Mouse (Mus musculus) T-cell, adult 2 months (primary cell): Measurements from ENCODE around the gene Synj1.

ENCODE experiments used
- DNase-seq: peaks from one replicate; pipeline ENCODE4 v3.0.0; 2022; ENCODE audit warnings: low spot score

Gene Synj1

GRCm38 (mm10) chr16:91011021-91011683, at the start of gene Synj1:
Gene Synj1 (minus strand): TSS chr16:91011308.
- DNase-seq, result peak; percentile 88

- DNase-seq, result no peak
These were observed 46.6 kb upstream of the Synj1 start for GRCm38 (mm10) chr16:91057741-91058140.

- peak; percentile 44 for DNase-seq
These were observed 46.2 kb upstream of the Synj1 start for GRCm38 (mm10) chr16:91057261-91057660.

GRCm38 (mm10) chr16:91056043-91056821, 45.1 kb upstream of the Synj1 start:
- DNase-seq, result peak; percentile 92

- DNase-seq, result no peak
These were observed 44.0 kb upstream of the Synj1 start for GRCm38 (mm10) chr16:91055150-91055549.

- no peak for DNase-seq
These were observed 42.5 kb upstream of the Synj1 start for GRCm38 (mm10) chr16:91053599-91053998.

- DNase-seq, result peak; percentile 49
These were observed 34.4 kb upstream of the Synj1 start for GRCm38 (mm10) chr16:91045511-91045910.

- peak; percentile 98 for DNase-seq
These were observed 33.4 kb upstream of the Synj1 start, which contains the start of gene Paxbp1 for GRCm38 (mm10) chr16:91044270-91045182. Gene Paxbp1 (minus strand): TSS chr16:91044543.

- DNase-seq, result peak; percentile 68
These were observed 32.5 kb upstream of the Synj1 start for GRCm38 (mm10) chr16:91043461-91044248.

- no peak for DNase-seq
These were observed 31.5 kb upstream of the Synj1 start for GRCm38 (mm10) chr16:91042640-91043039.

- no peak for DNase-seq
These were observed 24.8 kb upstream of the Synj1 start for GRCm38 (mm10) chr16:91035866-91036265.

- DNase-seq, result no peak
These were observed 19.6 kb upstream of the Synj1 start for GRCm38 (mm10) chr16:91030751-91031150.

GRCm38 (mm10) chr16:91029901-91030300, 18.8 kb upstream of the Synj1 start:
- DNase-seq, result no peak

GRCm38 (mm10) chr16:91029161-91029743, 18.1 kb upstream of the Synj1 start:
- DNase-seq, result no peak

- no peak for DNase-seq
These were observed 15.2 kb upstream of the Synj1 start for GRCm38 (mm10) chr16:91026290-91026689.

GRCm38 (mm10) chr16:91023384-91023783, 12.3 kb upstream of the Synj1 start:
- peak; percentile 25 for DNase-seq

GRCm38 (mm10) chr16:91020842-91021483, 9.9 kb upstream of the Synj1 start:
- DNase-seq, result no peak

GRCm38 (mm10) chr16:91019476-91019875, 8.4 kb upstream of the Synj1 start:
- DNase-seq, result no peak

- DNase-seq, result no peak
These were observed 4.7 kb upstream of the Synj1 start for GRCm38 (mm10) chr16:91015761-91016160.

- no peak for DNase-seq
These were observed 739 bp upstream of the Synj1 start for GRCm38 (mm10) chr16:91011847-91012246.
